Mouse (Mus musculus) kidney, embryonic 14.5 days (tissue): Measurements from ENCODE around the gene Max. TPM values are rescaled to one million over a fixed set of nuclear protein-coding genes. Genes with fewer than 3 reads are reported as not detected.

ENCODE experiments used
- ATAC-seq: fragments of 200-750 bp; cut with Nextera tagmentation; 2 replicates; pipeline ENCODE4 v1.8.0; 2017; ENCODE audit warnings: moderate number of reproducible peaks, mild to moderate bottlenecking, moderate TSS enrichment, moderate library complexity; ENCODE audit not compliant: low FRiP score, low TSS enrichment
- H3K27ac ChIP-seq: fragments of 300-500 bp; sonication (generic); 2 replicates; pipeline ENCODE4 v1.5.1; 2014; ENCODE audit warnings: low read depth, mild to moderate bottlenecking, low read length, moderate library complexity, mixed read lengths
- H3K27me3 ChIP-seq: fragments of 300-500 bp; sonication (generic); 2 replicates; pipeline ENCODE4 v1.6.1; 2014; ENCODE audit warnings: mild to moderate bottlenecking, low read length; ENCODE audit not compliant: control insufficient read depth, insufficient read depth
- H3K36me3 ChIP-seq: fragments of 300-500 bp; sonication (generic); 2 replicates; pipeline ENCODE4 v1.6.1; 2014; ENCODE audit warnings: low read length, mixed read lengths; ENCODE audit not compliant: control insufficient read depth, insufficient read depth
- H3K4me1 ChIP-seq: fragments of 300-500 bp; sonication (generic); 2 replicates; pipeline ENCODE4 v1.6.1; 2014; ENCODE audit warnings: low read length, mixed read lengths; ENCODE audit not compliant: control insufficient read depth, insufficient read depth
- H3K4me2 ChIP-seq: fragments of 300-500 bp; sonication (generic); replicated peaks from 2 replicates; pipeline ENCODE4 v1.6.1; 2014; ENCODE audit warnings: low read depth, mild to moderate bottlenecking, low read length
- H3K4me3 ChIP-seq: fragments of 300-500 bp; sonication (generic); 2 replicates; pipeline ENCODE4 v1.5.1; 2014; ENCODE audit warnings: mild to moderate bottlenecking, low read length
- H3K9ac ChIP-seq: fragments of 300-500 bp; sonication (generic); 2 replicates; pipeline ENCODE4 v1.6.1; 2014; ENCODE audit warnings: low read depth, mild to moderate bottlenecking, low read length, moderate library complexity
- H3K9me3 ChIP-seq: fragments of 300-500 bp; sonication (generic); 2 replicates; pipeline ENCODE4 v1.6.1; 2016; ENCODE audit warnings: low read length; ENCODE audit not compliant: control insufficient read depth
- WGBS: fragments of 180-500 bp; shearing (Covaris S2); extraction: QIAGEN DNeasy Blood & Tissue Kit; methylation state at CpG from one replicate; pipeline ENCODE4 v1.1.7; 2014; 5-methylcytosine and 5-hydroxymethylcytosine counted together
- polyA plus RNA-seq: library from polyadenylated mRNA; unstranded; fragments of >200 nt; fragmentation: Nextera tagmentation; extraction: Ambion mirVana; gene quantifications from 2 replicates; pipeline ENCODE4 v1.2.1, GENCODE M21; 2014

Max gene
- polyA plus RNA-seq, 1 experiment from 2014 or later, result 36.1 TPM

DNA sequence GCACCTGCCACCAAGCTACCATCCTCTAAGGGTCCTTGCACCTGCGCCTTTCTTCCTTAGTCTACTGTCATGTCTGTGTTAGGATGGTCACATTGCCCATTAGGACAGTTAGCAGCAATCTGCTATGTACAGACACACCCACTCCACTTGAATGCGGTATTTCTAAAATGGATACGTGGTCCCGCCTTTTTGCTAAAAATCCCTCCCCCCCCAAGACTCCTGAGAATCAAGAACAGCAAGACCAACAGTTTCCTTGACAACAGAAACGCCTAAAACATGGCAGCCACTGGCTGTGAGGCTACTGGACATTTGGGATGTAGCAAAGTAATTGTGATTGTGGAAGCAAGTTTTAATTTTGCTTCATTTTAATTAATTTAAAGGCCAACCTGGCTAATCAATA, 32.8 kb upstream of the Max start:
- H3K4me1 ChIP-seq, result no peaks in the 10 kb centered on the region
- H3K4me3 ChIP-seq, result no peak overlapping the region
- ATAC-seq, result no peak
- no peaks in the 10 kb centered on the region for H3K36me3 ChIP-seq
- H3K27ac ChIP-seq, result no peak overlapping the region
- H3K9me3 ChIP-seq, result no peaks in the 10 kb centered on the region
- H3K9ac ChIP-seq, result no peak overlapping the region
- H3K27me3 ChIP-seq, result no peaks in the 10 kb centered on the region
- H3K4me2 ChIP-seq, result no peak overlapping the region
- 85% methylated on average over 5 of the region's 5 CpGs for WGBS

DNA sequence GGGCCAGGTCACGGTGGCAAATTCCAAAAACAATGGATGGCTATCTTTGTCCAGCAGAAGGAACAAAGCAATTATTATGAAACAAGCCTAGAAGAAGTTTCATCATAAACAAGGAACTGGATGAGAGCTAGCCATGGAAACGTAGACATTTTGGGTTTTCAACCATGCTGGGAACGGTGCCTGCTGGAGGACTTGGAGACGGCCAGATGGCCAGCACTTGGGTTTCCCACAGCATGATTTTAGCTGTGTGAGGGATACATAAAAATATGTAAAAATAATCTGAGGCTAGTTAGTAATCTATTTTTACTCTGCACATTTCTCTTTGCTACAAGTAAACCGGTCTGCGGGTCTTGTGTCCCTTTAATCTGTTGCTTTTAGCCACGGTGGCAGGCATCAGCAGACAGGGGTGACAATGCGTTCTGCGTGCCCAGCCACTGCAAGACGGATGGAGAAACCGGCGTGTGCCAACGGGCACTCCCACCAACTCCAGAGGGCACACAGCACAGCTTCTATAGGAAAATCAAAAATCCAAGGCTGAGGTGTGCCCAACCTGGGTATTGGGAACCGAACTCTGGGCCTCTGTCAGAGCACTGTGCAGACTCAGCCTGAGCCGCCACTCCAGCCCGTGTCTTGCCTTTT, 31.0 kb upstream of the Max start:
- H3K27me3 ChIP-seq, result no peaks in the 10 kb centered on the region
- no peak for ATAC-seq
- WGBS, result 90% methylated on average over 16 of the region's 16 CpGs

DNA sequence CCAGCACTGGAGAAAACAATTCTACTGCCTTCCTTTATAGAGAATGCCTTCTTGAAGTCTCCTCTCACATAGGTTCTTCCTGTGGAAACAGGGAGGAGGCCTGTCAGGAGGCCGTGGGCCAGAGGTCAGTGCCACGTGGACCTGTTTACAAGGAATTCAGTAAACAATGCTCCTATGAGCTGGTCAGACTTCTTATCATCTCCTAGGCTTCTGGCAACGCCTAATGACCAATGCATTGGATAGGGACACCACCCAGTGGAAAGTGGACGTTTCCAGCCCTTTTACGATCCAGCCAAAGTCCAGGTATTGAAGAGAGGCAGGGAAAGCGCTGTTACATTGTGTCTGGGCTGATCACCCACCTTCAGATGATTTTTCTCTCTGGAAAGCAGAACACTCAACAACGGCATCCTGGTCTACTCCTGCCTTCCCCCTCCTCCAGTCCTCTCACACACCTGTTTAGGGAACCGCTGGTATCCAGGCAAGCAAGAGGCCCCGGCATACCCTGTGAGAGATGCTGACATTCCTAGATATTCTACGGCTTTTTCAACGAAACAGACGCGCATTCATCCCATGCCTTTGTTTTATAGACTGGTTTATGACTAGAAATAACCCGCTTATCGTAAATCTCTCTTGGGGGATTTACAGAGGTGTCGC, 20.9 kb upstream of the Max start:
- 57% methylated on average over 16 of the region's 16 CpGs for WGBS
- ATAC-seq, result no peak
- H3K9me3 ChIP-seq, result no peaks in the 10 kb centered on the region

More for the DNA sequence above, 31.0 kb upstream of the Max start:
- Histone ChIP-seq H3K4me3 (no peak overlapping the region), H3K9ac (no peak overlapping the region), H3K36me3 (no peaks in the 10 kb centered on the region), H3K4me2 (no peak overlapping the region), H3K27ac (no peak overlapping the region), H3K4me1 (no peaks in the 10 kb centered on the region), H3K9me3 (no peaks in the 10 kb centered on the region)

DNA sequence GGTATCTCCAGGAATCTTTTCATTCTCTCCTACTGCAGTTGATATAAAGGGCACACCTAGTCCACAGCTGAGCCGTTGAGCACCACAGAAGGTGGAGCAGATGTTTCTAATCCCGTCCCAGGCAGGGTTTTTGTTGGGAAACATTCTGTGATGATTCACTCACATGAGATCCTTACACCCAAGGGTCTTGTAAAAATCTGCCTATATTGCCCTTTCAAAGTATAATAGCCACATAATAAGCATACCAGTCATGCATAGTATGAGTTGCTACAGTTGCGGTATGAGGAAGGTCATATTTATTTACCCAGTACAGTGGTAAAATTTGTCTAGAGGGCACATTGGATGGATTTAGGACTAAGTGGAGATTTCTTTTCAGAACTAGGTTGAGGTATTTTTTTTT, 17.5 kb upstream of the Max start:
- ATAC-seq, result no peak
- H3K27me3 ChIP-seq, result no peaks in the 10 kb centered on the region
- WGBS, result 83% methylated on average over 3 of the region's 3 CpGs
- H3K4me2 ChIP-seq, result no peak overlapping the region
- H3K9me3 ChIP-seq, result no peaks in the 10 kb centered on the region
- H3K27ac ChIP-seq, result no peak overlapping the region
- no peaks in the 10 kb centered on the region for H3K36me3 ChIP-seq
- H3K9ac ChIP-seq, result no peak overlapping the region
- no peaks in the 10 kb centered on the region for H3K4me1 ChIP-seq
- no peak overlapping the region for H3K4me3 ChIP-seq

More for the DNA sequence above, 20.9 kb upstream of the Max start:
- H3K9ac ChIP-seq, result no peak overlapping the region
- no peak overlapping the region for H3K4me2 ChIP-seq
- H3K27ac ChIP-seq, result no peak overlapping the region
- H3K4me3 ChIP-seq, result no peak overlapping the region
- H3K27me3 ChIP-seq, result no peaks in the 10 kb centered on the region
- H3K36me3 ChIP-seq, result no peaks in the 10 kb centered on the region
- H3K4me1 ChIP-seq, result no peaks in the 10 kb centered on the region

DNA sequence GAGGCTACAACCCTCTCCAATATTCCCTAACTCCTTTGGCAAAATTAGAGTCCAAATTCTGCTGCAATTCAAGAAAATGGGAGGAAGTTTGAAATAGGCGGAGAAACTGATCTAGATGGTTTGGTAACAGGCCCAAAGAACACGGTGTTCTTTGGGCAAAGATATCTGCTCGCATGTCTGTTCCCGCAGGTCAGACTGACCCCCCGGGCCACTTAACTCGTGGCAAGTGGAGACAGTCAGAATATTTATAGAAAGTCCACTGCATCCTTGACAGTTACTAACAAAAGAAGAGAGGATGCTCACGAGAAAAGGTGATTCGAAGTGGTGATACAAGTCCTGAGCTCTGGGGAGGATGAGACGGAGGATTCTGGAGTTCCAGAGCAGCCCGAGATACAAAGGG, 10.7 kb upstream of the Max start:
- WGBS, result 83% methylated on average over 10 of the region's 10 CpGs

DNA sequence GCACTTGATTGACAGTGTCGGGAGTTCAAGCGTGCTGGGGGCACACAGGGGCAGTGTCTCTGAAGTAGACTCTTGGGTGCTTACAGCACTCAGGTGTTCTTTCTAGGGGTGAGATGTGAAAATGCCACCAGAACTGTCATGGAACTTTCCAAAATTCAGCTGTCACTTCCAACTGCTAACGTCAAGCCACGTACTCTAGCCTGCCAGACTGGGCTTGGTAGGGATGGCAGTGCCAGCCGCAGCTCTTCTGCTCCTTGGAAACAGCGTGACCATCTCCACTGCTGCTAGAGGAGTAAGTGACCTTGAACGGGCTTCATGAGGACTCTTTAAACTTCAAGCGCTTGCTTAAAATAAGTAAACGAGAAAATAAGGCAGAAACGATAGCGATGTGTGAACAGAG, 10.2 kb upstream of the Max start:
- Histone ChIP-seq H3K4me2 (no peak overlapping the region), H3K27me3 (no peaks in the 10 kb centered on the region), H3K9ac (no peak overlapping the region), H3K36me3 (no peaks in the 10 kb centered on the region), H3K4me1 (no peaks in the 10 kb centered on the region), H3K27ac (no peak overlapping the region), H3K9me3 (no peaks in the 10 kb centered on the region), H3K4me3 (no peak overlapping the region)
- 92% methylated on average over 11 of the region's 11 CpGs for WGBS
- no peak for ATAC-seq

More for the DNA sequence above, 10.7 kb upstream of the Max start:
- Histone ChIP-seq H3K27me3 (no peaks in the 10 kb centered on the region), H3K4me2 (no peak overlapping the region), H3K4me3 (no peak overlapping the region), H3K9me3 (no peaks in the 10 kb centered on the region), H3K4me1 (no peaks in the 10 kb centered on the region), H3K27ac (no peak overlapping the region), H3K9ac (no peak overlapping the region), H3K36me3 (no peaks in the 10 kb centered on the region)
- ATAC-seq, result no peak

DNA sequence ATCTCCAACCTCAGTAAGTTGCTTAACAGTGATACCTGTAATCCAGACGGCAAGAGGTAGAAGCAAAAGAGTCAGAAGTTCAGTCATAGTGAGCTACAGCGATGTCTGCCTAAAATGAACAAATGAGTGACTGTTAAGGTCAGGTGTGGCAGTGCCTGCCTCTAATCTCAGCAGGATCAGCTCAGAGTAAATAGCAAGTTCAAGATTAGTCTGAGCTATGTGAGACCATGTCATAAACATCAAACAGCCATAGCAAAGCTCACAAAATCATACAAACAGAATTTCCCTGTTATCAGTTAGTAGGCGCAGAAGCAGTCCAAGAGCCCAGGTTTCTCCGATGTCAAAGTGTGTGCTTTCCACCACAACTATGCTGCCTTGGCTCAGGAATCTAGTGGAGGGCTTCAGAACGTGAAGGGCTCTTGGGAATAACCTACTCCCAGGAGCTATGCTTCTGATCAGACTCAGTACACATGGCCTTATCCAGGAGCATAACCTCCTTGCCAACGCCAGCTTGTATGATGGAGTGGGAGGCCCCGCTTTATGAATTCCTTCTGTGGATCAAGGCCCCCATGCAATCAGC, 9.7 kb upstream of the Max start:
- WGBS, result 82% methylated on average over 7 of the region's 7 CpGs
- no peak overlapping the region for H3K27ac ChIP-seq
- H3K4me2 ChIP-seq, result no peak overlapping the region
- no peak overlapping the region for H3K4me3 ChIP-seq
- H3K9ac ChIP-seq, result no peak overlapping the region
- H3K9me3 ChIP-seq, result no peaks in the 10 kb centered on the region
- H3K27me3 ChIP-seq, result no peaks in the 10 kb centered on the region
- H3K4me1 ChIP-seq, result no peaks in the 10 kb centered on the region
- no peak for ATAC-seq
- H3K36me3 ChIP-seq, result no peaks in the 10 kb centered on the region

DNA sequence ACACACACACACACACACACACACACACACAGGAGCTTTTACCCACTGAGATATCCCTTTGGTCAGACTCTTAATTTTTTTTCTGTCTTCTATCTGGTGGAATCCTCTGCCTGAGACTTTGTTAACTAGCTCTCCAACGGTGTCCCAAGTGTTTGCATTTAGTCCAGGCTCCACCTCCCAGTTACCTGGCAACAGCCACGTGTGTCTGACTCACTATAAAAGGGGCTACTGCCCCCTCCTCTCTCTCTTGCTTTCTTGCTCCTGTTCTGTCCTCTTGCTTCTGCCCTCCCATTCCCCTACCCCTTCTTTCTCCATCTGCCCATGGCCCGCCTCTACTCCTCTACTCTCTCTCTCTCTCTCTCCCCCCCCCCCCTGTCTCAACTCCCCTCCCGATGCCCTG, 3.9 kb upstream of the Max start:
- 20% methylated on average over 4 of the region's 4 CpGs for WGBS
- ATAC-seq, result no peak
- Histone ChIP-seq H3K9me3 (no peaks in the 10 kb centered on the region), H3K27me3 (no peaks in the 10 kb centered on the region), H3K4me1 (peaks cover 3% of the 10 kb centered on the region; the same call in 1 of the 2 replicates), H3K4me3 (no peak overlapping the region), H3K4me2 (no peak overlapping the region), H3K27ac (no peak overlapping the region), H3K36me3 (no peaks in the 10 kb centered on the region), H3K9ac (no peak overlapping the region)

DNA sequence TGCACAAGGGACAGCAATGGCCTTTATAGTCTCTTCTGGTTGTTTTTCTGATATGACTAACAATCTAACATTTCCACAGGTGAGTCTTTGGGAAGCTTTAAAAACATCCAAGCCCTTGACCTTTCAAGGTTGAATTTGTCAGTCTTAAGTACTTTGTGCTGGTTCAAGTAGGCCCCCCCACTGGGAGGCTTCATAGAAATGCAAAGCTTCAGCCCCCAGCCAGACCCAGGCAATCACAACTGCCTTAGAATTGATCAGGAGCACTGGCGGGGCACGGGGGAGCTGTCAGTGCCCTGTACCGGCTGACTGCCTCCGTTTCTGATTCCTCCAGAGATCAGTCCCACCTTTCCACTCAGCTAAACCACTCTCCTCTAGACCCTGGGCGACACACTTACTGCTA, 3.1 kb upstream of the Max start:
- ATAC-seq, result no peak
- H3K4me2 ChIP-seq, result no peak overlapping the region
- no peak overlapping the region for H3K27ac ChIP-seq
- H3K9ac ChIP-seq, result no peak overlapping the region
- H3K4me3 ChIP-seq, result no peak overlapping the region
- no peaks in the 10 kb centered on the region; the same call in 1 of the 2 replicates for H3K36me3 ChIP-seq
- peaks cover 5% of the 10 kb centered on the region; the same call in 1 of the 2 replicates for H3K4me1 ChIP-seq
- H3K9me3 ChIP-seq, result no peaks in the 10 kb centered on the region
- no peaks in the 10 kb centered on the region for H3K27me3 ChIP-seq
- WGBS, result 27% methylated on average over 5 of the region's 5 CpGs
